Mouse (Mus musculus) splenic B cell, adult 2 months (primary cell): ENCODE data around the gene Slc17a7.
A peak's percentile ranks its signal among the peaks of the same experiment; 100 is the strongest.
"Not testable (repeated sequence)": the region's sequence is repeated elsewhere in the genome, so short reads cannot be mapped to it uniquely, and the experiment has no call there.

Experiments used
- DNase-seq: peaks from one replicate; pipeline ENCODE4 v3.0.0-alpha.2; 2011; ENCODE audit warnings: low read depth, low spot score
- H3K27me3 ChIP-seq: 2 replicates; pipeline ENCODE4 v1.6.1; 2012; ENCODE audit warnings: mild to moderate bottlenecking, low read length, moderate library complexity, mixed read lengths; ENCODE audit not compliant: control insufficient read depth, poor library complexity, insufficient read depth, severe bottlenecking
- H3K36me3 ChIP-seq: 2 replicates; pipeline ENCODE4 v1.6.1; 2012; ENCODE audit warnings: mild to moderate bottlenecking, low read length, moderate library complexity, mixed read lengths; ENCODE audit not compliant: control insufficient read depth, poor library complexity, insufficient read depth, severe bottlenecking

The Slc17a7 gene

GRCm38 (mm10) chr7:45139904-45140723 is 23.6 kb upstream of the Slc17a7 start:
- no peaks in the 10 kb centered on the region for H3K27me3 ChIP-seq
- DNase-seq: no peak
- peaks cover 1% of the 10 kb centered on the region for H3K36me3 ChIP-seq

GRCm38 (mm10) chr7:45141319-45141718 is 22.4 kb upstream of the Slc17a7 start:
- DNase-seq: no peak
- Histone ChIP-seq H3K36me3 (peaks cover 1% of the 10 kb centered on the region), H3K27me3 (no peaks in the 10 kb centered on the region)

DNA sequence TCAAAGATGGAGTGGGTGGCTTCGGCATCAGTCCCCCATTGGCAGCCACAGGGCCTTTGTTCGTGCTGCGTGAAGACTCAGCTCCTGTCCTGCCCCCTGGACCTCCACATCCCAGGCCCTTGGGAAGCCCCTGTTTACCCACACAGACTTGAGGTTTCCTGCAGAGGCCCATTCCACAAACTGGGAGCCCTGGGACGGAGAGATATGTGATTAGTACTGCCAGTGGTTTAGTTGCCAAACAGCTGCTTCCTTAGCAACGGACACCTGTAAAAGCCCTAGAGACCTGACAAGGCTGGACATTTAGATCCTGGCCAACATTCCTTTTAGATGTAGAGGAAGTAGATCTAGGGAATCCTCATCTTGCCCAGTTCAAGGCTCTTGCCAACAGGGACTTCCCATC is 21.8 kb upstream of the Slc17a7 start:
- H3K36me3 ChIP-seq: peaks cover 1% of the 10 kb centered on the region
- no peak for DNase-seq
- H3K27me3 ChIP-seq: no peaks in the 10 kb centered on the region

GRCm38 (mm10) chr7:45144368-45145174 is 19.2 kb upstream of the Slc17a7 start:
- no peak for DNase-seq
- H3K27me3 ChIP-seq: no peaks in the 10 kb centered on the region
- H3K36me3 ChIP-seq: peaks cover 3% of the 10 kb centered on the region

DNA sequence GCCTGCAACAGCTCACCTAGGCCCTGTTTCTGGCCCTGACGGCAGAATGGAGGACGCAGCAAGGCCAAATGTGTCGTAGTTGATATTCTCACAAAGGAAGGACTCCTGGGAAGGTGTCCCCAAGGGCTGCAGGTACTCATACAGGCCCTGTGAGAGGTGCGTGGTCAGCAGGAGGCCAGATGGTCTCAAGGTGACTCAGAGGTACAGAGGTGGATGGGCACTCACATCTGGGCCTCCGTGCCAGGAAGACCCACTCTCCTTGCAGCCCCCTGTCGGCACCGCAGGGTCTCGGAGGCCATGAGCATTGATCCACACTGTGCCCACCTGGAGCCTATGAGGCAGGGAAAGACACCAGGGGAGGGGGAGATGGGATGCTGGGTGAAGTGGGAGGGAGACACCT is 18.3 kb upstream of the Slc17a7 start:
- Histone ChIP-seq H3K27me3 (no peaks in the 10 kb centered on the region), H3K36me3 (peaks cover 3% of the 10 kb centered on the region)
- DNase-seq: no peak

DNA sequence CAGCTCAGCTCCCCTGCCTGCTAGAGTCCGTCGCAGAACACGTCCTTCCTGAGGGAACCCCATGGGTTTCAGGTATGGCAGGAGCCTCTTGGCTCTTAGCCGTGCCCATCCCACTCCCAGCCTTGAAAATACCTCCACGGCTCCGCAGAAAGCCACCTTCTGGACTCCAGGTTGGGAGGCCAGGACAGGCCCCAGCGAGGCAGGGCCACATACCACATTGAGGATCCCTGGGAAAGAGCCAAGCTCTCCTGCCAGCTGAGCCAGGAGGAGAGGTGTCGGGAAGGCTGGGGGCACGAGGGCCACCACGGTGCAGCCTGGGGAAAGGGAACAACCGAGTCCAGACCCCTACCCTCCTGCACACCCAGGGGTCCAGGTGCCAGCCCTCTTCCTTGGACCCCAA is 16.5 kb upstream of the Slc17a7 start:
- DNase-seq: no peak
- H3K27me3 ChIP-seq: no peaks in the 10 kb centered on the region

GRCm38 (mm10) chr7:45147899-45148298 is 15.8 kb upstream of the Slc17a7 start:
- H3K36me3 ChIP-seq: peaks cover 1% of the 10 kb centered on the region
- DNase-seq: no peak

More for the DNA sequence above, 16.5 kb upstream of the Slc17a7 start:
- H3K36me3 ChIP-seq: peaks cover 1% of the 10 kb centered on the region

DNA sequence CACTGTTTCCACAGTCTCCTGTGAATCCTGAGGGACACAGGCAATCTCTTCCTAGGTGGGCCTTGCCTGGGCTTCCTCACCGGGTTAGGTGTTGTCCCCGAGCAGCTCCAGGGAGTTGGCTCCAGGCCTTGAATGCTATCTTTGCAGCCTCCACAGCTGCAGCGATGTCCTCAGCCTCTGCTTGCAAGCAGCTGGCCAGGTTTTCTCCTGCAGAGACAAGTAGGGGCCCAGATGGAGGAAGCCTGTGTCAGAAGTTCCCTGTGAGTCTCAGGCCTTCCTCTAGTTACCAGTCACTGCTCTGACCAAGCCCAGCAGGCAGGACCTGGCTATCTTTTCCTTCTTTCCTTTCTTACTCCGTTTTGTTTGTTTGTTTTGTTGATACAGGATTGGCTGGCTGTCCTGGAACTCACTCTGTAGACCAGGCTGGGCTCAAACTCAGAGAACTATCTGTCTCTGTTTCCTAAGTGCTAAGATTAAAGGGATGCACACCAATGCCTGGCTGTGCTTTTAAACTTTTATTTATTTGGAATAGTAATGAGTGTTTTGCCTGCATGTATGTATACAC is 15.1 kb upstream of the Slc17a7 start:
- Histone ChIP-seq H3K36me3 (peaks cover 1% of the 10 kb centered on the region), H3K27me3 (no peaks in the 10 kb centered on the region)
- DNase-seq: no peak

More at GRCm38 (mm10) chr7:45147899-45148298, 15.8 kb upstream of the Slc17a7 start:
- H3K27me3 ChIP-seq: no peaks in the 10 kb centered on the region

GRCm38 (mm10) chr7:45149545-45149944 is 14.2 kb upstream of the Slc17a7 start:
- Histone ChIP-seq H3K27me3 (no peaks in the 10 kb centered on the region), H3K36me3 (peaks cover 1% of the 10 kb centered on the region)
- no peak for DNase-seq

DNA sequence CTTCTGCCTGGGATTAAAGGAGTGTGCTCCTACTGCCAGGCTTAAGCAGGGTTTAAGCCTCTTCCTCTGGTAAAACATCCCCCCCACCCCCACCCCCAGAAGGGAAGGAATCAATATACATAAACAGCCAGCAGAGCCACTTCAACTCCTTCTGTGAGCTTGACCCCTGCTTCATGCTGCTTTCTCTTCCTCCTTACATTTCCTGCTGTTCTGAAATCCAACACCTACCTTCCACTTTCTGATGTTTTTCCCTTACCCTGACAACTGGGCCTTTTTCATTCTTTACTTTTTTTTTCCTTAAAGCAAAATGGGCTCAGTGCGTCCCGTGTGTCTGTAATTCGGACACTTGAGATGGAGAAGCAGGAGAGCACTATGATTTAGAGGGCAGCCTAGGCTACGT is 13.4 kb upstream of the Slc17a7 start:
- no peaks in the 10 kb centered on the region for H3K27me3 ChIP-seq
- peaks cover 1% of the 10 kb centered on the region for H3K36me3 ChIP-seq
- DNase-seq: no peak

- Histone ChIP-seq H3K36me3 (peaks cover 1% of the 10 kb centered on the region), H3K27me3 (no peaks in the 10 kb centered on the region)
Measured at GRCm38 (mm10) chr7:45151303-45151702, 12.4 kb upstream of the Slc17a7 start.

DNA sequence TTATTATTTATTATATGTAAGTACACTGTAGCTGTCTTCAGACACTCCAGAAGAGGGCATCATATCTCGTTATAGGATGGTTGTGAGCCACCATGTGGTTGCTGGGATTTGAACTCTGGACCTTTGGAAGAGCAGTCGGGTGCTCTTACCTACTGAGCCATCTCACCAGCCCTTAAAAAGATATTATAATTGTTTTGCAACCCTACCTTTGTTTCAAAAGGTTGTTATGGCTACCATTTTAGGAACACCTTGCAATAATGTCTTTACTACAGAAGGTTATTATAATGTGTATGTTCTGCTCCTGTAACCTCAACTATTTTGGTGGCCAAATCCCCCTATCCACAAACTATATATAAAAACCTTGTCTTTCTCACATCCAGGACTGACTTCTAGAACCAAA is 10.7 kb upstream of the Slc17a7 start:
- DNase-seq, H3K27me3 ChIP-seq: not testable (repeated sequence)

More at GRCm38 (mm10) chr7:45151303-45151702, 12.4 kb upstream of the Slc17a7 start:
- DNase-seq: no peak

DNA sequence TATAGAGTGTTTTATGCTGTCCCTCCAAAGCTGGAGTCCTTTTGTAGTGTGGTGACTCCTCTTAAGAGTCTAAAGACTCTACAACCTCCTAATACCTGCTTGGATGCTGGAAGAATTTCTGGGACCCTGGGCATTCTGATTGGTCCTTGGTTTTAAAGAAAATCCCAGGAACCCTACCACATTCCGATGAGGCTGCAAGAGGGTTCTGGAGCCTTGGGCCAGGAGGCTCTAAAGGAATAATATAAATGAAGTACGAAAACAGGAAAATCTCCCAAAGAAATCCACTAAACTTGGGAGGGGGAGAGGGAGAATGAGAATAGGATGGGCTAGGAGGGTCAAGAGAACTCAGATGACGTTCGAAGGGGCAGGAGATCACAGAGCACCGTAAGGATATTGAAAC is 10.2 kb upstream of the Slc17a7 start:
- H3K27me3 ChIP-seq: no peaks in the 10 kb centered on the region
- H3K36me3 ChIP-seq: no peaks in the 10 kb centered on the region; the same call in 1 of the 2 replicates
- no peak for DNase-seq

More for the DNA sequence above, 10.7 kb upstream of the Slc17a7 start:
- not testable (repeated sequence) for H3K36me3 ChIP-seq

GRCm38 (mm10) chr7:45154096-45154992 is 9.4 kb upstream of the Slc17a7 start, which contains the start of the genes Pih1d1 and Aldh16a1:
Gene Pih1d1 (plus strand): TSS chr7:45154303.
Gene Aldh16a1 (minus strand): TSS chr7:45154584.
- Histone ChIP-seq H3K27me3 (no peaks in the 10 kb centered on the region), H3K36me3 (no peaks in the 10 kb centered on the region; the same call in 1 of the 2 replicates)
- DNase-seq: peak; percentile 98
